Mouse (Mus musculus) T-cell, adult 2 months (primary cell): ENCODE data around the gene Polr2l.

Experiments used
- DNase-seq: peaks from one replicate; pipeline ENCODE4 v3.0.0; 2022; ENCODE audit warnings: low spot score

Gene Polr2l

GRCm38 (mm10) chr7:141467230-141468030 lies 7.5 kb downstream of the Polr2l start, which contains the start of gene Cd151:
Gene Cd151 (plus strand): TSS chr7:141467392.
- DNase-seq, result peak; percentile 52

DNA sequence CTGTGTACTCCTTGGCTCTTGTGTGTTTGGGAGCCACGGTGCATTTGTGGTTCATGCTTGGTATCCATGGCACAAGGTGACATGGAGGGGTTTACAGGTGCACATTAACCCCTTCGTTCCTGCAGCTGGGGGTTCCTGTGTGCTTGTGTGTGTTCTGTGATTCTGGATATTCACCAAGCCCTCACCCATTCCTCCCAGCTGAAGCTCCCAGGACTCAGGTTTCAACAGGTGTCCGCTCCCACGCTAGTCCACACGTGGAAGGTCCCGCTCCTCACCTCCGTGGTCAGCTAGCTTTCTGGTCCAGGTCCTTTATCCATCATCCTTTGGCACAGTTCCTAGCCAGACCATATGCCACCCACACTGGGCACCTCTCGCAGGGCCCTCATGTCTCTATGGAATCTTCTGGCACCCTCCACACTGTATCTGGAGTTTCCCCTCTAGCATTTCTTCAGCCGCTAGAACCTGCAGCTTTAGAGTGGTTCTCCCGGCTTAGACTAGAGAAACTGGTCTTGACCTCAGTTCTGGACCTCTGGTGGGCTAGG lies 8.3 kb downstream of the Polr2l start:
- DNase-seq, result no peak

GRCm38 (mm10) chr7:141466045-141466394 lies 8.9 kb downstream of the Polr2l start:
- DNase-seq, result no peak

- no peak for DNase-seq
Observed at GRCm38 (mm10) chr7:141465388-141466044, 9.4 kb downstream of the Polr2l start.

DNA sequence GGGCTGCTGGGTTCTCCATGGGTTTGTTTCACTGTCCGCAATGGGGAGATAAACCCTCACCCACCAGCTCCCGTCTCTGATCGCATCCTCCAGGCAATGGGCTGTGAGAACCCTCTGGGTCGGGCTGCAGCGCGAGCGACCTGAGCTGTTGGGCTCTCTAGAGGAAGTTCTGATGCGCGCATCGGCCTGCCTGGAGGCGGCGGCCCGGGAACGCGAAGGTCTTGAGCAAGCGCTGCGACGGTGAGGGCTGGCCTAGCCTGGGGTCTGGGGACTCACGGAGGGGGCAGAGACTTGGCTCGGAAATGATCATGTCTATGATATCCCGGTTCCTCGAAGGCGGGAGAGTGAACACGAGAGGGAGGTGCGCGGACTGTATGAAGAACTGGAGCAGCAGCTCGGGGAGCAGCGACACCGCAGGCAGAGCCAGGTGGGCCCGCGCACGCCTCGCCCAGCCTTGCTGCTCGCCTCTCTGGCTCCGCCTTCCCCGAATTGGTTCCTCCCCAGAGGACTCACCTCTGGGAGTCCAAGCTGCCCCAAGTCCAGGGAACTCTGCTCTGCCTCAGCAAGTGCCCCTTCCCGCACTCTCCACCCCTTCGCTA lies 10.2 kb downstream of the Polr2l start:
- DNase-seq, result no peak

- DNase-seq, result no peak
Observed at GRCm38 (mm10) chr7:141463824-141464602, 10.9 kb downstream of the Polr2l start.

GRCm38 (mm10) chr7:141462333-141462821 lies 12.6 kb downstream of the Polr2l start:
- no peak for DNase-seq

- no peak for DNase-seq
Observed at GRCm38 (mm10) chr7:141461521-141462332, 13.2 kb downstream of the Polr2l start.

DNA sequence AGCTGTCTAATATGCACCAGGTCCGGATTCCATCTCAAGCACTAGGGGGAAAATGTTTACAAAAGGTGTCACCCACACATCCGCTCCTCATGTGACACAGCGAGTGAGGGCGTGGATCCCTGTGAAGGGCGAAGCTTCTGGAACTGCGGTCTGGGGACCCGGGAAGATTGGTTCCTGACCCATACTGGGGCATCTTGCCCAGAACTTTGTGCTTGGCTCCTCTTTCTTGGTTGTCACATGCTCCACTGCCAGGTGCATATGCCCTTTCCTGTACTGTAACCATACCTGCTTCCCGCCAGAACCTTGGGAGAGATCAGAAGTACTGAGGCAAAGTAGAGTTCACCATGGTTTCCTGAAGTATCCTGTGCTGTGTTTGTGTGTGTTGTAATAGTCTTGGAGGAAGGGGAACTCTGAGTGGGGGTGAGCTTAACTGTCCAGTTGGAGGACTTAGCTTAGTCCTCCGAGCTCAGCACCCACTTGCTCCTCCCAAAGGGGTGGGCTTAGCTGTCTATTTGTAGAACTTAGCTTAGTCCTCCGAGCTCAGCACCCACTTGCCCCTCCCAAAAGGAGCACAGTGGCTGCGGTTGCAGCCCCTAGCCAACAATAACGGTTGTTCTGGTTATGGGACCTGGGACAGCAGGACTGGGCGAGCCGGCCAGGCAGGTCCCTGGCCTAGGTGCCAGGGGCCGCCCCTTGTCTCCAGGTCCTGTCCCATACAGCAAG lies 14.4 kb downstream of the Polr2l start, which contains the start of gene Cracr2b:
TSS of gene Cracr2b (plus strand) at position 704 of the 723 bp plus-strand sequence.
- DNase-seq, result no peak

DNA sequence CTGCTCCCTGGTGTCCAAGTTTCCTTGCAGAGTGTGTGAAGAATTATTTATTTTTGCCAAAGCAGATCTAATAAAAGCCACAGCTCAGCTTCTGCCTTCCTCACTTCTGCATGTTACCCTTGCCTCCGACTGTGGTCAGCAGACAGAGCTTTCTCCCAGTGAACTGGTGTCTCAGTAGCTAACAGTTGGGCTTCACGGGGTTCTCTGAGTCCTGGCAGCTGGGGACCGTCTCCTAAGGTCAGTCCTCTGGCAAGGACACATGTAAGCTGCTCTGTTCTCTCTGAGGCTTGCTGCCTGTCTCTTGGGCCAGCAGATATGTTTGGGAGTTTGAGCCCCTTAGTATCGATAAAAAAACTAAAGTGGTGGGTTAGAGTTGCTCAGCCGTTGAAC lies 14.9 kb downstream of the Polr2l start:
- no peak for DNase-seq

DNA sequence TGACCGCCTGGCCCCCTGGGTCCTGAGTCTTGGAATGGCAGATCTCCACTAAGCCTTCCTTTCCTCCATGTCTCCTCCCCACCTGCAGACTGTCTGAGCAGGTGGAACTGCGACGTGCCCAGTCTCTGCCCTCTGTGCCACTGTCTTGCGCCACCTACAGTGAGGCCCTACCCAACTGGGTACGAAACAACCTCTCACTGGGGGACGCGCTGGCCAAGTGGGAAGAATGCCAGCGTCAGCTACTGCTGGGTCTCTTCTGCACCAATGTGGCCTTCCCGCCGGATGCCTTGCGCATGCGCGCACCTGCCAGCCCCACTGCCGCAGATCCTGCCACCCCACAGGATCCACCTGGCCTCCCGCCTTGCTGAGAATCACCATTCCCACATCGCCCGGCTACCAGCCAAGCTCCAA lies 15.6 kb downstream of the Polr2l start:
- DNase-seq, result no peak

GRCm38 (mm10) chr7:141458661-141459060 lies 16.3 kb downstream of the Polr2l start:
- no peak for DNase-seq

- peak; percentile 54 for DNase-seq
Observed at GRCm38 (mm10) chr7:141457986-141458660, 16.8 kb downstream of the Polr2l start.

DNA sequence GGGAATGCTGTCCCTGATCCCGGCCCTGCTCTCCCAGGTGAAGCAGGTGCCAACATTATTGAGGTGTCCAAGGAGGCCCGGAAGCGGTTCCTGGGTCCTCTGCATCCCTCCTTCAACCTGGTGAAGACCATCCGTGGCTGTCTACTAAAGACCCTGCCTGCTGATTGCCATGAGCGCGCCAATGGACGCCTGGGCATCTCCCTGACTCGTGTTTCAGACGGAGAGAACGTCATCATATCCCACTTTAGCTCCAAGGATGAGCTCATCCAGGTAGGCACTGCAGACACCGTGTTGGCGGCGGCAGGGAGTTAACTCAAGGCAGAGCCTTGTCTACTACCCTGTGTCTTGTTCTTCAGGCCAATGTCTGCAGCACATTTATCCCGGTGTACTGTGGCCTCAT lies 17.7 kb downstream of the Polr2l start:
- no peak for DNase-seq

DNA sequence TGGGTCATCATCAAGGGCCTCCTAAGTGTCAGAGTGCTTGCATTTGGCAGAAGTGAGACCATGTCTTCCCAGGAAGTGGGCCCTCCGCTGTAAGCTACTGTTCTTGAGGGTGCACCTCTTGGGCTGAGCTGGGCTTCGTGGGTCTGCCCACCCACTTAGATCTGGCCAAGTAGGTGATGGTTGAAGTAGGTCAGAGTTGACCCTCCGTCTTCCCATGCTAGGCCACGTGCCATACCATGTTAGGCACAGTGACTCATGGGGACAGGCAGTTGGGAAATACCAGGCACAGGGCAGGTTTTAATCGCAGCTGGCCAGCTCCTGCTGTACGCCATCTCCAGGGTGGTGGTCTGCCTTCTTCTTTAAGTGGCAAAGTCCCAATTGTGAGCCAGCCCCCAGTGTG lies 18.2 kb downstream of the Polr2l start:
- DNase-seq, result no peak

GRCm38 (mm10) chr7:141455610-141456314 lies 19.2 kb downstream of the Polr2l start:
- DNase-seq, result peak; percentile 57

- peak; percentile 93 for DNase-seq
Observed at GRCm38 (mm10) chr7:141454967-141455551, 19.9 kb downstream of the Polr2l start, which contains the start of gene Pnpla2. Gene Pnpla2 (plus strand): TSS chr7:141455198.

DNA sequence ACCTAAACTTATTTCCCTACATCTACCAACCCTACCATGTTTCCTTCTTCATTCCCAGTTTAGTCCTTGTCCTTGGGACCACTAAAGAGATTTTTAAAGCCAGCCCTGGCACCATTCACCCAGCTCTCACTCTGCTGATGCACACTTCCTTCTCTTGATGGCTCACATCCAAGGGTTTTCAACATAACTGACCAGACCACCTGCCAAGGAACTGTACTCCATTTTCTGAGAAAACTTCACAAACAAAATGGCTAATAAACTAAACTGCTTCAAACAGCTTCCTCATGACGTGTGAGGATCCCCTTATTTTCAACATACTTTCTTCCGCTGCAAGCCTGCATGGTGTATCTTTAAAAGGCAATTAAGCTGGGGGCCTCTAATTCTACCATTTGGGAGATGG lies 21.3 kb downstream of the Polr2l start:
- no peak for DNase-seq

GRCm38 (mm10) chr7:141451928-141452327 lies 23.0 kb downstream of the Polr2l start:
- DNase-seq, result no peak
